Mouse (Mus musculus) NIH3T3 (cell line): Measurements from ENCODE around the gene Fry.

Source experiments
- DNase-seq: peaks from one replicate; pipeline ENCODE4 v3.0.0-alpha.2; 2012; ENCODE audit warnings: low read depth

Gene Fry

DNA sequence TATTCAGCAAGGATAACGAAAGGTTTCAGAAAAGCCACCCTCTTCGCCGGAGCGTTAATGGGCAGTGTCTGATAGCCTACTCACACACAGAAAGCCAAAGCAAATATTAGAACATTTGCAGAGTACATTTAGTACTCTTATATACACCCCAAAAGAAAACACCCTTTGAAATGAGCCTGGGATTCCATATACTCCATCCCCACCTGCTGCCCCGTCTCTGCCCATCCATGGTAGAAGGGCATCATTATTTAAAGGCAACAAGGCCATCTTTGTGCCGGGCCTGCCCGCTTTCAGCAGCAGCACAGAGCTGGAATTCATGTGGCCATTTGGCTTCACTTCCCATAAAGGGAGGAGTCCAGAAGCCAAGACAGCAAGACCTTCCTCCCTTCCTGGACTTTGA is 219.3 kb downstream of the Fry start:
- no peak for DNase-seq

DNA sequence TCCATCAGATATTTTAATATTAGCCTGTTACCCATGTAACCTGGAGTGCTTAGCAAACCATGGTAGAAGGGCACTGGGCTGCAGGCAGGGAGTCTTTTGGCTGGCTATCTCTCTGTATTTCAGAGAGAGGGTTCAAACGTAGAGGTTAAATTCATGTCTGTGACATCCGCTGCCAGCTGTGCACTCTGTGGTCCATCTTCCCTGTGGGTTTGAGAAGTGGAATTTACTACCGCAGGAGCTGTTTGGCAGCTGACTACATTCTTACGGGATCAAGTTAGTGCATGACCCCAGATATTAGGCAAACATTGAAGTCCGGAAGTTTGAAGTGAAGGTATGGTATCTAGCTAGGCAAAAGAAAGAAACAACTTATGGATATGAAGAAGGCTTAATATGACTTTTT is 222.5 kb downstream of the Fry start:
- DNase-seq: no peak

DNA sequence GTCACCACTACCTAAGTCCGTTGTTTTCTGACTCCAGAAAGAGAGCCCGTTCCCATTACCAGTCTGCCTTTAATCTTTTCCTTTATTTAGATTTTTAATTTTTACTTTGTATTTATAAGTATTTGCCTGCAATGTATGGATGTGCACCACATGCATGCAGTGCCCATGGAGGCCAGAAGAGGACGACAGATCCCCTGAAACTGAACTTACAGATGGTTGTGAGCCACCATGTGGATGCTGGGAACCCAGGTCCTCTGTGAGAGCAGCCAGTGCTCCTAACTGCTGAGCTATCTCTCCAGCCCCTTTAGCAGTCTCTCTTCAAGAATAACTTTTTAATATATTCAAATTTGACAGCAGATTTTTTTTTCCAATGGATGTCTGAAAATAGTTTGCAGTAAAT is 223.7 kb downstream of the Fry start:
- DNase-seq: no peak

DNA sequence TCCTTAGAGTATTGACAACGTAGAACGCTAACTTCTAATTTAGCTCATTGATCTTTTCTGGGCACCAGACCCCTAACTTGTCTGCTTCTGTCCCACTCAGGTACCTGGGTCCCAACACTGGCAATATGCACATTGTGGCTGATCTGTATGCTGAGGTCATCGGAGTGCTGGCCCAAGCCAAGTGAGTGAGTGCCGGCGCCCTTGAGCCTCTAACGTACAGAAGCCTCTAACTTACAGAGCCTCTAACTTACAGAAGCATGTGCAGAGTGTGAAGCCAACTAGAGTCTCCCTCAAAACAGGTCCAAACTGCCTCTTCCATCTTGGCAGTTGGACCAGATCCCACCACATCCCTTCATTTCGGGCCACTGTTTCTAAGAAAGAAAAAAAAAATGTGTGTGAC is 227.5 kb downstream of the Fry start:
- no peak for DNase-seq

GRCm38 (mm10) chr5:150346378-150346777 is 227.9 kb downstream of the Fry start:
- no peak for DNase-seq

DNA sequence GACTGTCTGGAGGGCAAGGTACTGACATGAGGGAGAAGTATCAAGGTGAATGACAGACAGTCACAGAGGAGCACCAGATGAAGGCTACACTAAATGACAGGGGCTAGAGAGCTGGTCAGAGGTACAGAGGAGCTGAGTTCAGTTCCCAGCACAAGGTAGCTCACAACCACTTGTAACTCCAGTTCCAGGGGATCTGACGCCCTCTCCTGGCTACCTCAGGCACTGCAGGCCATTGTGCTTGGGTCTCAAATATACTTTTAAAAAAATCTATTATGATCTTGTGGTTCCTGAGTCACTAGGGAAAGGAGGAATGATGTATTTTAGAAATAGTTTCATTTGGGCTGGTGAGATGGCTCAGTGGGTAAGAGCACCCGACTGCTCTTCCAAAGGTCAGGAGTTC is 229.4 kb downstream of the Fry start:
- no peak for DNase-seq

DNA sequence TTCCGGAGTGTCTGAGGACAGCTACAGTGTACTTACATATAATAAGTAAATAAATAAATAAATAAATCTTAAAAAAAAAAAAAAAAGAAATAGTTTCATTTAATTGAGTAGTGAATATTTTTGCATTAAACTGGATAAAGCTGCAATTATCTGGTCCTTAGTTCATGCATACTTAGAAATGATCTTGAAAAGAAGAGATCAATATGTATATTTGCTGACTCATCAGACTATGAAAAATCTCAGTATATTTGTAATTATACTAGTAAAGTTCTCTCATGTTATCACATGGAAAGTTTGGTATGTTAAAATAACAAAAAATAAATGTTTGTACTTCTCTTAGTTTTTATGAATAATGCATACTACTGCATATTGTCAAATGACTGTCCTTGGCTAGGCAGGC is 229.9 kb downstream of the Fry start:
- no peak for DNase-seq

DNA sequence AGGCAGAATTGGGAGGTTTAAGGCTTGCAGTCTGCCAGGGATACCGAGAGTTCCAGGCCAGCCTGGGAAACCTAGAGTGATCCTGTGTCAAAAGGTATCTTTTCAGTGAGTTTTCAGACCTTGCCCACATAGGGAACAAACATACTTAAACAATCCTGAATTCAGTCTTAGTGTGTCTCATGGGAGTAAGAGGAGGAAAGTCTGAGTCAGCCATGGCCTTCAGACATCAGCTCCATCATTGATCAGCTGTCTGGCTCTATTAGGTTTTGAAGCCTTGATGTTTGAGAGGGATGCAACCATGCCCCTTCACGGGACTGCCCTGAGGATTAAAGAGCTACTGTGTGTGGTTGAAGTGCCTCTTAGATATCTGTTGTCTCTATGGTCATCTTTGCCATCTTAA is 232.7 kb downstream of the Fry start:
- DNase-seq: no peak

DNA sequence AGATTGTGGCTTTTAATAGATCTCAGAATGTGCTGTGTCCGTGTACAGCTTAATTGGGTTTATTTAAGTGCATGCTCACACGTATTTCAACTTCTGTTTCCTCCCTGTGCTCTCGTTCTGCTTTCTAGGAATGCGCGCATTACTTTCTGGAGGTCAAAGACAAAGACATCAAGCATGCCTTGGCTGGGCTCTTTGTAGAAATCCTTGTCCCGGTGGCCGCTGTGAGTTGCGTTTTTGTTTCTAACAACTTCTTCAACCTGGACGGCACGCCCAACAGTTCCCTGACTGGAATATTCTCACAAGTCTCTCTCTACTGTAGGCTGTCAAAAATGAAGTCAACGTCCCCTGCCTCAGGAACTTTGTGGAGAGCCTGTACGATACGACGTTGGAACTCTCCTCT is 240.2 kb downstream of the Fry start:
- DNase-seq: no peak

DNA sequence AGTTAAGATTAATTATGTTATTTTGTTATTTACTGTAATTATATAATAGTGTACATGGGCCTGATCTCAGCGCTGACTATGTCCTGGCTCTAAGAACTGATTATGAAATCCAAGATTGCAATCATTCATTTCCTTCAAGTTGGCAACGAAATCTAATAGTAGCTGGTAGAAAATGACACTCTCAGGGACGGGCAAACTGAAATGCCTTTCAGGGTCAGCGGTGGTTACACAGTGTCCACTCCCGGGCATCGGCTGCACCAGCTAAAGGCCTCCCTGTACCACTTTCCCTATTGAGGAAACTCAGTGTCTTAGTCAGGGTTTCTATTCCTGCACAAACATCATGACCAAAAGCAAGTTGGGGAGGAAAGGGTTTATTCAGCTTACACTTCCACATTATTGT is 243.8 kb downstream of the Fry start:
- DNase-seq: no peak

GRCm38 (mm10) chr5:150364621-150365020 is 246.2 kb downstream of the Fry start:
- no peak for DNase-seq

- DNase-seq: peak; percentile 7
Measured at GRCm38 (mm10) chr5:150367027-150367426, 248.6 kb downstream of the Fry start.

DNA sequence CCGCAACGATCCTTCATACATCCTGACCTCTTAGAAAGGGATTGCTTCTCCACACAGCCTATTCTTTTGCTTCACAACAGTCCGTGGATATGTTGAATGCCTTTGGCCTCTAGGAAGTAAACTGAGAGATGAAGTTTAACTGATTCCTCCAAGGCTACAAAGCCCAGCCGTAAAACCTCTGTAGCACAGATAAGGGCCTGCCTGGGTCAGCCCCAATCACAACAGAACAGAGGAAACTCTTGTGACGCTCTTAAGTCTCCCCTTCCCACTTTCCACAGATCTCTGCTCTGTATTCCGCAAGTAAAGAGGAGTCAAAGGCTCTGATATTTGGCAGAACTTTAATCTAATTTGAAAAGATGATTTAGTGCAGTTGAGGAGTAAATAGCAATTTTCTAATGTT is 251.8 kb downstream of the Fry start:
- no peak for DNase-seq

DNA sequence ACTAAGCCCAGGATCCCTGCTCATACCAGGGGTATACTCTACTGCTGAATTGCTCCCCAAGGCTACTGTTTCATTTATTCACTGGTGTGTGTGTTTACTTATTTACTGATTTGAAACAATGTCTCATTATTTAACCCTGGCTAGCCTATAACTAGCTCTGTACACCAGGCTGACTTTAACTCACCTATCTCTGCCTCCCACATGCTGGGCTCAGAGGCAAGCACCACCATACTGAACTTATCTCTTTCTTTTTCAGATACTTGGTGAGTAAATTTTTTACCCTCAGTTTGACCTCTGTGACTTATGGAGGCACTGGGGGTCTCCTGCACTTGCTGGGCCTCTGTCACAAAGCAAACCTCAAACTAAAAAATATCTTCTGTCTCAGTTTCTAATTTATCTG is 252.4 kb downstream of the Fry start:
- no peak for DNase-seq

- no peak for DNase-seq
Measured at GRCm38 (mm10) chr5:150372956-150373355, 254.5 kb downstream of the Fry start.

DNA sequence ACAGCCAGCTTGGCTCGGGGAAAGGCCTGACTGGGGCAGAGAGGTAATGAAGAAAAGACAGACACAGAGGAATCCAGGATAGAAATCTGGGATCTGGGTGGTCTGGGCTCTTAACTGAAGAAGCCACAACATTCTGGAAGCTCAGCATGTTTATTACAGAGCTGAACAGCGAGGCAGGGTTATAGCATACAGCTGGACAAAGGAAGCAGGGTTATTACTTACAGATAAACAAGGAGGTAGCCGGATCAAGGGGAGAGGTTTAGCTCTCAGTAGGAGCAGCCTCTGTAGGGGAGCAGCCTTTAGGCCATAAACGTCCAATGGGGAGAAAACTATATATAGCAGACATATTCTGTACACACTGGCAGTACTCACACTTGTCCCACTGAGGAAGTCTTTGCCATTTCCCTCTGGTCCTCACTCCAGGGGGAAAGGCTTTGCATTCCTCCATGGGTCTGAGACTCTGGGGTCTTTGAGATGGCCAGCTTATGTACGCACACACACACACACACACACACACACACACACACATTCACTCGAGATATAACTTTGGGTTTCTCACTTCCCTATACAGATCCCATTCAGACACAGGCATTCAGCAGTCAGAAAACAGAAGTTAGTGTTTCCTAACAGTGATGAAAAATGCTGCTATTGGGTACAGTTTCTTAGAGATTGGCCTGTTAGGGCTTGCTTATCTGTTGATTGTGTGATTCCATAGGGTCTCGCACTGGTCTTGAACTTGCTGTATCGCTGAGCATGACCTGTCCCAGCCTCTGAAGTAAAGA is 256.5 kb downstream of the Fry start:
- DNase-seq: no peak

DNA sequence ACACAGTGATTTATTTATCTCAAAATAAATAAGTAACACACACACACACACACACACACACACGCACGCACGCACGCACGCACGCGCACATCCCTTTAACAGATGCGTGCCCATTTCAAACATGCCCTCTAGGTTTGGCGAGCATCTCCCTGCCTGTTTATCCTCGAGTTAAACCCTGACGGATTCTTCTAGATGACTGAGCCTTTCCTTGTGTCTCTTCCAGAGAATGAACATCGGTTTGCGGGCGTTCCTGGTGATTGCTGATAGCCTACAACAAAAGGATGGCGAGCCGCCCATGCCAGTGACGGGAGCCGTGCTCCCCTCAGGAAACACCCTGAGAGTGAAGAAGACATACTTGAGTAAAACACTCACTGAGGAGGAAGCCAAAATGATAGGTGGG is 260.1 kb downstream of the Fry start:
- no peak for DNase-seq

DNA sequence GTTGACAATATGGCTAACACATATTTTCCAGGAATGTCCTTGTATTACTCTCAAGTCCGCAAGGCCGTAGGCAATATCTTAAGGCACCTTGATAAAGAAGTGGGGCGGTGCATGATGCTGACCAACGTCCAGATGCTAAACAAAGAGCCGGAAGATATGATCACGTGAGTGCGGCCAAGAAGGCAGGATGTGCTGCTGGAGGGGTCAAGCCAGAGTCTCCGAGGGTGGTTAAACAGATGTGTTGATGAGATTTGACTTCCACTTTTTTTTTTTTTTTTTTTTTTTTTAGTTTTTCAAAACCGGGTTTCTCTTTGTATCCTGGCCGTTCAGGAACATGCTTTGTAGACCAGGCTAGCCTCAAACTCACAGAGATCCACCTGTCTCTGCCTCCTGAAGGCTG is 262.3 kb downstream of the Fry start:
- DNase-seq: no peak

- DNase-seq: no peak
Measured at GRCm38 (mm10) chr5:150382411-150382810, 264.0 kb downstream of the Fry start.

GRCm38 (mm10) chr5:150384272-150385215 is 266.1 kb downstream of the Fry start:
- DNase-seq: peak; percentile 15

- no peak for DNase-seq
Measured at GRCm38 (mm10) chr5:150385224-150385623, 266.8 kb downstream of the Fry start.

- no peak for DNase-seq
Measured at GRCm38 (mm10) chr5:150388623-150389022, 270.2 kb downstream of the Fry start.
